Mouse (Mus musculus): ENCODE measurements around the gene Asap2.

The Asap2 gene

DNA sequence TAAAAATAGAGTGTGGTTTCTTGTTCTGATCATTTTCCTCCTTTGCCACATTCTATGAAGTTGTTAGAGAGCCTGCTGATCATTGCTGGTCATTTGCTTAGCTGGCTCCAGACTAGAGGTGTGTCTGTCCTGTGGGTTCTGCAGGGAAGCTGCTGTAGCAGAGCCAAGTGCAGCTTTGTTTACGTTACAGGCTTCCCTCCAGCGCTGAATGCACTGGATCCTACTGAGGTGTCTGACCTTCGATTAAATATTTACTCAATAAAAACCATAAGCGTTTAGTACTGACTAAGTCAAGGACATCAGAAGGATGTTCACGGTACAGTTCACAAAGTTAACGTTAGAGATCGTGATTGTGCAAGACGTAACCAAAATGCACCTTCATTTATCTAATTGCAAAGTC, 311.7 kb downstream of the Asap2 start:
- TF ChIP-seq GATA4 (IDR thresholded peaks at IDR 0.05; ENCODE audit: insufficient replicate concordance, low read length): no peak

DNA sequence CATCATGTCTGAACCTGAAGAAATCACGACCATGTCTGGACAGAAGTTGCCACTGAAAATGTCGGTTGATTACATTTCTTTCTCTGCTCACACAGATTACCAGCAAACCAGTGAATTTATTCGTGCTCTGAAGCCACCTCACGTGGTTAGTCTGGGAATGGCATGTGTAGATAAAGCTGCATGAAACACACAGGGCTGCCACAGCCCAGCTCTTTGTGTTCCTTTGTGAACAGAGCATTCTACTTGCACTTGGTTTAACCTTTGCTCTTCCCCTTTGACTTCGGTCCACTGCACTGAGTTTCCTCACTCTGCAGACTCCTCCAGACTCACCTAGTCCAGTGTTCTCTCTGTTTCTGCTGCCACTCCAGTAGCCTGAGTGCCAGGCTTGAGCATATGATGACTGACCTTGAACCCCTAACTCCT, 312.1 kb downstream of the Asap2 start:
- TF ChIP-seq GATA4 (IDR thresholded peaks at IDR 0.05; ENCODE audit: insufficient replicate concordance, low read length): no peak

DNA sequence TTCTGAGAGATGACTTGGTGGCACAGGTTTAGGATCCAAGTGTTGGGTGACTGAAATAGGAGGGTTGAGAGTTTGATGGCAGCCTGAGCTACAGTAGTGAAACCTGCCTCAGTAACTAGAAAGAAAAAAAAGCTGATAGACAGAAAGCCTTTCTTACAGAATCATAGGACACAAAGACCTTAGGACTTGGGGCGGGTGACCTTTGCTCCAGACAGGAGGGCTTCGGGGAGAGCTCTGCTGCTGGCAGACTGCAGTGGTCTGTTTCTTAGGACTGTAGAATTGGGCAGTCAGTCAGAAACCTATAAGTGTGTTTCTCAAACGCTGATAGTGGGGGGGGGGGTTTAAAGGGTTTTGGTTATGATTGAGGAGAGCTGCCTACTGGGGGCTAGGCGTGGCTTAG, 315.5 kb downstream of the Asap2 start:
- TF ChIP-seq GATA4 (IDR thresholded peaks at IDR 0.05; ENCODE audit: insufficient replicate concordance, low read length): no peak

DNA sequence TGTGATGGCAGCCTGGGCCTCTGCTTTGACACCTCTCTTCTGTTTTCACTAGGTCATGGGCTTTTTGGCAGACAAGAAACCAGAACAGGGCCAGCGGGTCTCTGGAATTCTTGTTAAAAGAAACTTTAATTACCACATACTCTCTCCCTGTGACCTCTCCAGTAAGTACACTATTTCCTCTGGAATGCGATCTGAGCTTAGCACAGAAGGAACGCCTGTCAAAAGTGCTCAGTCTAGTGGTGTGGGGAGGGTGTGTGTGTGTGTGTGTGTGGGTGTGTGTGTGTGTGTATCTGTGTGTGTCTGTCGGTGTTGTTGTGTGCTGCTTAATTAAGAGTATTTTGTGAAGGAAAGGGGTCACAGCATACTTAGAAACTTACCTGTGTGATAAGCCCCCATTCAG, 316.5 kb downstream of the Asap2 start:
- TF ChIP-seq GATA4 (IDR thresholded peaks at IDR 0.05; ENCODE audit: insufficient replicate concordance, low read length): no peak

DNA sequence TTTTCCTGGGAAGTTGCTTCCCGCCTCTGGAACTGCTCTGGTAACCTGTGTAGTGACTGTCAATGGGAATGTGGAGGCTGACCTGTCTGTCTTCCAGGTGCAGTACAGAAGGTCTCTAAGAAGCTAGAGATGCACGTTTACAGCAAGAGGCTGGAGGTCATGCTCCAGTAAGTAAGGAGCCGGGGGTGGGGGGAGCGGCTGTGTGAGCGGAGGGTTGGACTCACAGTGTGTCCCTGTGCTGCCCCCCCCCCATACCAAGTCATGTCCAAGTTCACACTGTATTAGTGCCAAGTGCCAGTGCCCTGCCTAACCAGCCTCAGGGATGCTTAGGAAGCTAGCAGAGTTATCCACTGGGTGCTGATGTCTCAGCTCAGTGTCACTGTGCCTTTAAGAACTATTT, 321.9 kb downstream of the Asap2 start:
- TF ChIP-seq GATA4 (IDR thresholded peaks at IDR 0.05; ENCODE audit: insufficient replicate concordance, low read length): no peak

DNA sequence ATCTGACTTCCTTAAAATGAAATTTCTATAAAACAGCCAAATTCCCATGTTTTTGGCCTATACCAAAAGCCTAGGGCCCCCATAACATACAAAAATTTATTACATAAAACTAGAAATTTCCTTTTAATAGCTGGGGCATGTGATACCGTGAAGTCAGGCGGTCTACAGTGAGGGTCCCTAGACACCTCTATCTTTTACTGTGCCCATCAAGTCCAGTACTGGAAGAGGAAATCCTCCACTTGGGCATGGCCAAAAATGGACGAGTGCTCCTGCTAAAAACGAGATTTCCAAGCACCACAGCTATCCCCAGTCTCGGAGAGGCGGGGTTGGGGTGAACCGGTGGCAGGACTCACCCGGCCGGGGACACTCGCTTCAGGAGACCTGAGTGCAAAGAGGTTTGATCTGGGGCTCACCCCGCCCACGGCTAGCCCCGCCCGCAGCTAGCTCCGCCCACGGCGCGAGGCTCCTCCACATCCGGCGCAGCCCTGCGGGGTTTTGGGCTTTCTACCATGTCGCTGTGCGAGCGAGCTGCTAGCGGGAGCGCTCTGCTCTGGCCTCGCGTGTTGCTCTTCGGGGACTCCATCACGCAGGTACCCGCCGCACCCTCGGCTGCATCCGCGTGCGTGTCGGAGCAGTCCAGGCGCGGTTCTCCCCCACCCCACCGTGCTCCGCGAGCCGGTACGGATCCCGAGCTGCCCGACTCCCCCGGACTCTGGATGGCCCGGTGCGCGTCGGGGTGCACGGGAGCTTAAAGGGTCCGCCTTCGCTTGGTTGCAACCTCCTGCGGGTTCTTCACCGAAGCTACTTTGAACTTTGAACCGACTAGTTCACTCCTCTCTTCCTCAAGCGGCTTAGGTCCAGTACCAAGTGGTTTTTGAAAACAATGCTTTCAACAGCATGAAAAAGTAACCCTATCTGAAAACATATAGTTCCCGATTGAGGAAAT, 325.9 kb downstream of the Asap2 start, which contains the start of gene Iah1:
Gene Iah1, plus strand, starts transcription at position 467 of the 946 bp plus-strand sequence.
- no peak for TF ChIP-seq GATA4 (IDR thresholded peaks at IDR 0.05; ENCODE audit: insufficient replicate concordance, low read length)

DNA sequence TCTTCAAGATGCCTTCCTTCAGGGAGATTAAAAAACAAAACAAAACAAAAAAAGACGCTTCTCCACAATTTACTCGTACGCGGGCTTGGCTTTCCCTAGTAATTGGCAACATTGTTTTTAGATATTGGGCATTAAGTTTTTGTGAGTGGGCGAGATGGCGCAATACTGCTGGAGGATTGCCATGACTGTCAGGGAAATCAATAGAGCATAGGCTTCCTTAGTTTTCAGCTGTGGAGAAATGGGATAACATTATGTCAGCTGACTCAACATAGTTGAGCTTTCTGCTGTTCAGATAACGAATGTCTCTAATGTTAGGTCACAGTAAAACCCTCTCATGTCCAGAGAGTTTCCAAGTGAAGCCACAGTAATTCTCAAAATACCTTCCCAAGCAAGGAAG, 326.6 kb downstream of the Asap2 start:
- no peak for TF ChIP-seq GATA4 (IDR thresholded peaks at IDR 0.05; ENCODE audit: insufficient replicate concordance, low read length)

DNA sequence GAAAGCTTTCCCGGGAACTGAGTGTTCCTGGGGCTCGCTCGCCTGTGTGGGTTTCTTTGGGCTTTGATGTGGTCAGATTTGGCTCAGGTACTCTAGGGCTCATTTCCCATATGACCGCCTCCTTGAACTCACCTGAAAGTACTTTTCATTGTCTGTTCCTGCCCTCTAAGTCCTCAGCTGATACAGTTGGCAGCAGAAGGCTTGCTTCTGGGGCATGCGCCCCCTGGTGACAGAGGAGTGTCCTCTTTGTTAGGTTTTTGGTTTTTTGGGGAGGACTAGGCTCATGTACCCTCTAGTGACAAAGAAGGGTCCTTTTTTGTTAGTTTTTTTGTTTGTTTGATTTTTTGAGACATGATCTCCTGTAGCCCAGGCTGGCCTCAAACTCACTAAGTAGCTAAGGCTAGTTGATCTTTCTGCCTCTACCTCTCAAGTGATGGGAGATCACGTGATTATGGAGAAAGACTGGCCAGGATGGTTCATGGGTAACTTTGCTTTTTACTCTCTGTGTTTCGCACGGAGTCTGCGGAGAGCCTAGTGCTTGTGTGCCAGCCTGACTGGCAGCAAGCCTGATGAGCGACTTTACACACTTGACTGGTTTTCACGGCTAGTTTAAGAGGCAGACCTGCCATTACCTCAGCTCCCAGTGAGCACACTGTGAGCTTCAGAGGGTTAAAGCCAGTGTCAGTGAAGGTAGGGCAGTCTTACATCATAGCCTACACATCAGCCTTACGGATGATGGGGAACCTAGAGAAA, 328.1 kb downstream of the Asap2 start:
- no peak for TF ChIP-seq GATA4 (IDR thresholded peaks at IDR 0.05; ENCODE audit: insufficient replicate concordance, low read length)

Data from liver, adult (tissue).